Mouse (Mus musculus): ENCODE data around the gene A430078G23Rik. TPM values are rescaled to one million over a fixed set of nuclear protein-coding genes. Genes with fewer than 3 reads are reported as not detected.
A peak's percentile ranks its signal among the peaks of the same experiment; 100 is the strongest.

Gene A430078G23Rik
- total and polyA plus RNA-seq, 3 experiments = 2.8 to 3.8 TPM; not detected in 1

- TF ChIP-seq MEF2A (IDR thresholded peaks at IDR 0.05; ENCODE audit: extremely low read depth, insufficient replicate concordance, low read depth, low read length, poor library complexity, severe bottlenecking) (no peak), MYB (IDR thresholded peaks at IDR 0.05; ENCODE audit: low read depth, low read length) (no peak), TAL1 (IDR thresholded peaks at IDR 0.05; ENCODE audit: low read length) (no peak), CHD1 (IDR thresholded peaks at IDR 0.05; ENCODE audit: low read depth, low read length) (no peak), EP300 (IDR thresholded peaks at IDR 0.05; ENCODE audit: low read depth in 1 of 2, low read length in 2 of 2) (no peak), ETS1 (IDR thresholded peaks at IDR 0.05; ENCODE audit: low read depth, low read length) (no peak), POLR2AphosphoS2 (IDR thresholded peaks at IDR 0.05; ENCODE audit: low read length) (no peak), RCOR1 (IDR thresholded peaks at IDR 0.05; ENCODE audit: low read depth, low read length) (no peak), RAD21 (IDR thresholded peaks at IDR 0.05; ENCODE audit: low read depth, low read length) (peak; percentile 78), TBP (IDR thresholded peaks at IDR 0.05; ENCODE audit: low read depth, low read length) (no peak), KAT2A (conservative IDR thresholded peaks at IDR 0.05; ENCODE audit: low read depth, low read length) (no peak), UBTF (IDR thresholded peaks at IDR 0.05; ENCODE audit: borderline replicate concordance, insufficient read depth, low read depth, low read length) (no peak), NELFE (IDR thresholded peaks at IDR 0.05; ENCODE audit: low read depth, low read length) (no peak)
Measured at GRCm38 (mm10) chr8:3358060-3358459, 4.8 kb downstream of the A430078G23Rik start (continued).

- no peak for DNase-seq (ENCODE audit: low read depth, low spot score)
- no peak overlapping the region for H3K4me3 ChIP-seq (ENCODE audit: control insufficient read depth in 1 of 2, insufficient read depth in 1 of 2, low read depth in 2 of 2, low read length in 2 of 2)
- peaks cover 0 to 3% of the 10 kb centered on the region in 2 experiments; a peak in 2 of 4 replicates for H3K36me3 ChIP-seq (ENCODE audit: control insufficient read depth in 1 of 2, insufficient read depth in 2 of 2, low read length in 2 of 2)
- H3K79me2 ChIP-seq (ENCODE audit: control insufficient read depth, insufficient read depth, low read length, poor library complexity) = no peaks in the 10 kb centered on the region
- H3K9me3 ChIP-seq (replicated peaks; ENCODE audit: insufficient read depth, low read length) = no peaks in the 10 kb centered on the region
- H3K27me3 ChIP-seq (ENCODE audit: control insufficient read depth in 1 of 2, insufficient read depth in 2 of 2, low read length in 2 of 2) = no peaks in the 10 kb centered on the region
- TF ChIP-seq ZC3H11A (IDR thresholded peaks at IDR 0.05; ENCODE audit: low read depth, low read length) = no peak
- no peak for TF ChIP-seq USF1 (IDR thresholded peaks at IDR 0.05; ENCODE audit: low read depth, low read length)
- no peak for TF ChIP-seq CHD2 (IDR thresholded peaks at IDR 0.05; ENCODE audit: low read length)
- TF ChIP-seq SMC3 (IDR thresholded peaks at IDR 0.05; ENCODE audit: low read depth, low read length) = no peak
- TF ChIP-seq CTCF (IDR thresholded peaks at IDR 0.05 in 2 of 3, conservative IDR thresholded peaks at IDR 0.05 in 1 of 3; ENCODE audit: control insufficient read depth in 1 of 3, insufficient read depth in 1 of 3, low read depth in 2 of 3, low read length in 3 of 3, poor library complexity in 1 of 3, severe bottlenecking in 1 of 3) = no peak
- TF ChIP-seq TBP (IDR thresholded peaks at IDR 0.05; ENCODE audit: low read depth, low read length) = no peak
- no peak for TF ChIP-seq MXI1 (IDR thresholded peaks at IDR 0.05; ENCODE audit: low read depth, low read length)
- TF ChIP-seq UBTF (IDR thresholded peaks at IDR 0.05; ENCODE audit: borderline replicate concordance, insufficient read depth, low read depth, low read length) = no peak
- no peak for TF ChIP-seq ZNF384 (IDR thresholded peaks at IDR 0.05; ENCODE audit: low read depth, low read length)
- no peak for TF ChIP-seq GABPA (IDR thresholded peaks at IDR 0.05; ENCODE audit: low read depth, low read length)
- no peak for TF ChIP-seq ETS1 (IDR thresholded peaks at IDR 0.05; ENCODE audit: low read depth, low read length)
- no peak for TF ChIP-seq EP300 (IDR thresholded peaks at IDR 0.05; ENCODE audit: low read depth in 1 of 2, low read length in 2 of 2)
- TF ChIP-seq MYB (IDR thresholded peaks at IDR 0.05; ENCODE audit: low read depth, low read length) = no peak
- H3K4me1 ChIP-seq (ENCODE audit: control insufficient read depth in 1 of 2, insufficient read depth in 2 of 2, low read length in 2 of 2) = peaks cover 2% of the 10 kb centered on the region in 2 experiments; a peak in 2 of 4 replicates
- H3K27ac ChIP-seq (ENCODE audit: control insufficient read depth, low read depth, low read length) = no peak overlapping the region
- no peak overlapping the region for H3K9ac ChIP-seq (ENCODE audit: control insufficient read depth, low read depth, low read length, poor library complexity, severe bottlenecking)
Measured at GRCm38 (mm10) chr8:3367086-3367485, 13.9 kb downstream of the A430078G23Rik start.
